Mouse (Mus musculus) hindbrain, postnatal 0 days (tissue): ENCODE results near the gene Rnf183. TPM values are rescaled to one million over a fixed set of nuclear protein-coding genes. Genes with fewer than 3 reads are reported as not detected.

Source experiments
- ATAC-seq: fragments of 200-750 bp; cut with Nextera tagmentation; 2 replicates; pipeline ENCODE4 v1.8.0; 2017; ENCODE audit warnings: mild to moderate bottlenecking, moderate TSS enrichment, moderate library complexity
- DNase-seq: peaks from one replicate; pipeline ENCODE4 v3.0.0-alpha.2; 2015; ENCODE audit warnings: low spot score
- H3K27ac ChIP-seq: fragments of 300-500 bp; sonication (generic); 2 replicates; pipeline ENCODE4 v1.5.1; 2014; ENCODE audit warnings: mild to moderate bottlenecking
- H3K27me3 ChIP-seq: fragments of 300-500 bp; sonication (generic); 2 replicates; pipeline ENCODE4 v1.6.1; 2014; ENCODE audit warnings: low read length, mixed read lengths; ENCODE audit not compliant: insufficient read depth
- H3K36me3 ChIP-seq: fragments of 300-500 bp; sonication (generic); 2 replicates; pipeline ENCODE4 v1.6.1; 2014; ENCODE audit warnings: low read length, mixed read lengths; ENCODE audit not compliant: insufficient read depth
- H3K4me1 ChIP-seq: fragments of 300-500 bp; sonication (generic); 2 replicates; pipeline ENCODE4 v1.6.1; 2014; ENCODE audit warnings: antibody characterized with exemption, low read length, mixed read lengths; ENCODE audit not compliant: insufficient read depth
- H3K4me2 ChIP-seq: fragments of 300-500 bp; sonication (generic); 2 replicates; pipeline ENCODE4 v1.6.1; 2014; ENCODE audit warnings: low read depth, mild to moderate bottlenecking, low read length, moderate library complexity, mixed read lengths
- H3K4me3 ChIP-seq: fragments of 300-500 bp; sonication (generic); 2 replicates; pipeline ENCODE4 v1.5.1; 2014; ENCODE audit warnings: low read length
- H3K9ac ChIP-seq: fragments of 300-500 bp; sonication (generic); replicated peaks from 2 replicates; pipeline ENCODE4 v1.6.1; 2014; ENCODE audit warnings: mild to moderate bottlenecking, low read length, moderate library complexity, mixed read lengths
- H3K9me3 ChIP-seq: fragments of 300-500 bp; sonication (generic); 2 replicates; pipeline ENCODE4 v1.6.1; 2016; ENCODE audit warnings: low read length, mixed read lengths
- CTCF ChIP-seq: IDR thresholded peaks from 2 replicates; pipeline ENCODE4 v1.5.1; 2016; ENCODE audit warnings: antibody characterized with exemption, control low read depth, low read depth
- WGBS: fragments of 180-500 bp; shearing (Covaris S2); extraction: QIAGEN DNeasy Blood & Tissue Kit; methylation state at CpG from one replicate; pipeline ENCODE4 v1.1.7; 2014; 5-methylcytosine and 5-hydroxymethylcytosine counted together
- polyA plus RNA-seq: library from polyadenylated mRNA; unstranded; fragments of >200 nt; fragmentation: Nextera tagmentation; extraction: Ambion mirVana; gene quantifications from 2 replicates; pipeline ENCODE4 v1.2.1, GENCODE M21; 2015
- total RNA-seq: library from RNA; depleted of rRNA; stranded (reverse); fragments of >200 nt; gene quantifications from 2 replicates; pipeline ENCODE4 v1.2.3, GENCODE M21; 2014

Rnf183 gene
- total and polyA plus RNA-seq, 2 experiments from 2014 or later, result 0.14 to 3.4 TPM

DNA sequence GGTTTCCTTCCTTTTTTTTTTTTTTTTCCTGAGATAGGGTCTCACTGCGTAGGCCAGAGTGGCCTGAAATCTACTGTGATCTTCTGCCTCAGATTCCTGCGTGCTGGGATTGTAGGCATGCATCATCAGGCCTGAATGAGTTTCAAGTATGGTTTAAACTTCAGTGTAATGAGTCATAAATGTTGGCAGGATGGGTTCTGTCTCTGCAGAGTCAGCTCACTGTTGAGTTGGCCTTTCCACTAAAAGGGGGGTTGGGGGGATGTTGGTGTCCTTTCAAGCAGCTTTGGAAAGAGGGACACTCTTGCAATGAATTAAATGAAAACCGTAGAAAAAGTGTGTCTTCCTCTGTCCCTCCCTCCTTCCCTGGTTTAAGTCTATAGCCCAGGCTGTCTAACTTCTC, 36.1 kb downstream of the Rnf183 start:
- no peaks in the 10 kb centered on the region for H3K4me1 ChIP-seq
- TF ChIP-seq CTCF, result no peak
- no peak overlapping the region for H3K27ac ChIP-seq
- H3K4me3 ChIP-seq, result no peak overlapping the region
- peaks cover 69% of the 10 kb centered on the region for H3K36me3 ChIP-seq
- H3K27me3 ChIP-seq, result no peaks in the 10 kb centered on the region
- H3K4me2 ChIP-seq, result no peak overlapping the region
- no peak for DNase-seq
- no peaks in the 10 kb centered on the region for H3K9me3 ChIP-seq
- H3K9ac ChIP-seq, result no peak overlapping the region
- 94% methylated on average over 3 of the region's 3 CpGs for WGBS
- no peak for ATAC-seq

- ATAC-seq, result no peak
- no peak for DNase-seq
- H3K36me3 ChIP-seq, result peaks cover 72% of the 10 kb centered on the region
Observed at GRCm38 (mm10) chr4:62397616-62398365, 37.3 kb downstream of the Rnf183 start.

GRCm38 (mm10) chr4:62395806-62396205, 39.2 kb downstream of the Rnf183 start:
- ATAC-seq, result no peak

More at GRCm38 (mm10) chr4:62397616-62398365, 37.3 kb downstream of the Rnf183 start:
- Histone ChIP-seq H3K27ac (no peak overlapping the region), H3K9ac (no peak overlapping the region), H3K4me3 (no peak overlapping the region), H3K4me1 (no peaks in the 10 kb centered on the region), H3K27me3 (no peaks in the 10 kb centered on the region), H3K9me3 (no peaks in the 10 kb centered on the region), H3K4me2 (no peak overlapping the region)
- TF ChIP-seq CTCF, result no peak
- WGBS, result 82% methylated on average over 4 of the region's 4 CpGs

GRCm38 (mm10) chr4:62393459-62393858, 41.6 kb downstream of the Rnf183 start:
- DNase-seq, result no peak
- H3K4me3 ChIP-seq, result no peak overlapping the region
- no peaks in the 10 kb centered on the region for H3K4me1 ChIP-seq
- no peak for TF ChIP-seq CTCF
- no peak for ATAC-seq
- H3K27me3 ChIP-seq, result no peaks in the 10 kb centered on the region
- H3K9ac ChIP-seq, result no peak overlapping the region
- H3K27ac ChIP-seq, result no peak overlapping the region
- H3K36me3 ChIP-seq, result peaks cover 40% of the 10 kb centered on the region
- H3K9me3 ChIP-seq, result no peaks in the 10 kb centered on the region
- WGBS, result 25% methylated on average over 6 of the region's 6 CpGs
- no peak overlapping the region for H3K4me2 ChIP-seq

More at GRCm38 (mm10) chr4:62395806-62396205, 39.2 kb downstream of the Rnf183 start:
- Histone ChIP-seq H3K36me3 (peaks cover 62% of the 10 kb centered on the region), H3K27ac (no peak overlapping the region), H3K9me3 (no peaks in the 10 kb centered on the region), H3K4me2 (no peak overlapping the region), H3K9ac (no peak overlapping the region), H3K27me3 (no peaks in the 10 kb centered on the region), H3K4me3 (no peak overlapping the region), H3K4me1 (no peaks in the 10 kb centered on the region)
- no peak for TF ChIP-seq CTCF
- 97% methylated on average over 1 of the region's 1 CpGs for WGBS
- DNase-seq, result no peak

DNA sequence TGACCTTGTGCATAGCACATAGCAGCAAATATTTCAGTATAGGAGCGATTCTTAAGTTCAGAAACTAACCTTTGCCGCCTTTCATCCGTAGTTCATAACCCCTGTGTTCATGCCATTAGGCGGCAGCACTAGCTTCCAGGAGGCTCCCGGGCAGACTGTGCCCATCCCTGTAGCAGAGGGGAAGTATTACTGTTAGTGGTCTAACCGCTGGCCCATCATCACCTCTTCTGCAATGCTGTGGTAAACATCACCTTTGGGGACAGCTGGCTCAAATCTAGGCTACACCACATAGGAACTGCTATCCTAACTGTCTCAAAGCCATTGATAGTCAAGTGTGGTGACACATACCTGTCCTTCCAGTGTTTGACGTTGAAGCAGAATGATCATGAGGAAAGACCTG, 43.2 kb downstream of the Rnf183 start:
- DNase-seq (no peak), ATAC-seq (no peak)
- WGBS, result 85% methylated on average over 7 of the region's 7 CpGs
- TF ChIP-seq CTCF, result no peak
- Histone ChIP-seq H3K4me1 (no peaks in the 10 kb centered on the region), H3K4me3 (no peak overlapping the region), H3K9me3 (no peaks in the 10 kb centered on the region), H3K4me2 (no peak overlapping the region), H3K9ac (no peak overlapping the region), H3K27me3 (no peaks in the 10 kb centered on the region), H3K27ac (no peak overlapping the region), H3K36me3 (peaks cover 29% of the 10 kb centered on the region)

DNA sequence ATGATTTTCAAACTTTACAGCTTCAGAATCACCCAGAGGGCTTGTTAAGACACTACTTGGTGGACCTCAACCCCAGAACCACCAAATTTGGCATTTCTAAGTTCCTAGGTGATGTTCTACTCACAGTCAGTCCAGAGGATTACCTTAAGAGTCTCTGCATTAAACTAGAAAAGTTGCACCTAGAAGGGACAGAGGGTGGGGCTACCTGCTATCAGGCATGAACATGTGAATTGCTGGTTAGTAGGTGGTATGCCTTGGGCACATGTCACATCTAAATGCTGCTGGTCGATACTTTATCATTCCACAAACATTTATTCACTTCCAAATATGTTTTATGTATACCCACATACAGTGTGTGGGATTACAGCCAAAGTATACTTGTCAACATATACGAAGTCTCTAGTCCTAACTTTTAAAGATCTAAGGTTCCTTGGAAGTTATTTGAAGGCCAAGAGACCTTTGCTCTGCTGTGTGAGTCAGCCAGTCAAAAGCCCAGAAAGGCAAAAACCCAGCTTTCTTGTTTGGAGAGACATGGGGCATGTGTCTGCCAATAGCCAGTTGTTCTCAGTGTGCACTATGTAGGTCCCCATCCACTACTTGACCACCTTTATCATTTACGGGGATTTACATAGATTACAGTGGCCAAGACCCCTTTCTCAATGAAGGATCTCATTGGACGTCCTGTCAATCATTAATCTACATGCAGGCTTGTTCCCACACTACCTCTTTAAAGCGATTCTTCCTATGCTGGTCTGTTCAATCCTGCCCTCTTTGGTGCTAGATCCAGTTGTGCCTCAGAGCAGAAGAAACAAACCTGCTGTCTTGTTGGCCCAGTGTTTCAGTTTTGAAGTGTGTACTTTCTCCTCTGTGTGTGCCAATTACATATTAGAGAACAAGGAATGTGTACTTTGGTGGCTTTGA, 45.2 kb downstream of the Rnf183 start:
- DNase-seq (no peak), ATAC-seq (no peak)
- WGBS, result 93% methylated on average over 5 of the region's 5 CpGs
- no peaks in the 10 kb centered on the region for H3K4me1 ChIP-seq
- H3K9me3 ChIP-seq, result no peaks in the 10 kb centered on the region
- peaks cover 12% of the 10 kb centered on the region; the same call in 1 of the 2 replicates for H3K36me3 ChIP-seq
- no peak overlapping the region for H3K4me3 ChIP-seq
- H3K27me3 ChIP-seq, result no peaks in the 10 kb centered on the region
- no peak for TF ChIP-seq CTCF
- no peak overlapping the region for H3K4me2 ChIP-seq
- no peak overlapping the region for H3K27ac ChIP-seq
- H3K9ac ChIP-seq, result no peak overlapping the region

- 91% methylated on average over 7 of the region's 7 CpGs for WGBS
- ATAC-seq, result no peak
- H3K27ac ChIP-seq, result no peak overlapping the region
- H3K36me3 ChIP-seq, result no peaks in the 10 kb centered on the region; the same call in 1 of the 2 replicates
- no peaks in the 10 kb centered on the region for H3K27me3 ChIP-seq
- no peaks in the 10 kb centered on the region for H3K9me3 ChIP-seq
- TF ChIP-seq CTCF, result no peak
- H3K4me1 ChIP-seq, result no peaks in the 10 kb centered on the region
- no peak overlapping the region for H3K9ac ChIP-seq
- DNase-seq, result no peak
- H3K4me3 ChIP-seq, result no peak overlapping the region
- no peak overlapping the region for H3K4me2 ChIP-seq
Observed at GRCm38 (mm10) chr4:62385439-62385838, 49.6 kb downstream of the Rnf183 start.
